Mouse (Mus musculus): Measurements from ENCODE around the gene Rrbp1. TPM values are rescaled to one million over a fixed set of nuclear protein-coding genes. Genes with fewer than 3 reads are reported as not detected.

Gene Rrbp1
- total and polyA plus RNA-seq, 2 experiments from 2014 or later, result 29.9 to 34.4 TPM

DNA sequence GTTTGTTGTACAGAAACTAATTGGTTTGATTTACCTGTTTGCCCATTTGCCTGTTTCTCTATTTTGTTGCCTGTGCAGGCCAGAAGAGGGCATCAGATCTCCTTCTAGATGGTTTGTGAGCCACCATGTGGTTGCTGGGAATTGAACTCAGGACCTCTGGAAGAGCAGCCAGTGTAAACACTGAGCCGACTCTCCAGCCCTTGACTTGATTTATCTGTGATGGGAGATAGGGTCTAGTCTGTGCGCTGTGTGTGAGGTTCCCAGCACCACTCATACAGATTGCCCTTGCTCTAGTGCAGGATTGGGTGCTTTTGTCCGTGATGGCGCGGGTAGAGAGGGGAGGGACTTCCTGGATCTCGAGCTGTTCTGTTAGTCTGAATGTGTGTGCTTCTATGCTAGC, 85.2 kb downstream of the Rrbp1 start:
- Histone ChIP-seq H3K27ac (no peak overlapping the region), H3K9me3 (ENCODE audit: low read length) (no peaks in the 10 kb centered on the region), H3K4me3 (ENCODE audit: low read length) (no peak overlapping the region), H3K36me3 (ENCODE audit: insufficient read depth, low read length) (no peaks in the 10 kb centered on the region), H3K9ac (replicated peaks; ENCODE audit: low read length) (no peak overlapping the region), H3K4me1 (ENCODE audit: insufficient read depth, low read length) (peaks cover 7% of the 10 kb centered on the region; the same call in 1 of the 2 replicates), H3K27me3 (ENCODE audit: insufficient read depth, low read length) (no peaks in the 10 kb centered on the region), H3K4me2 (ENCODE audit: low read depth, low read length) (no peak overlapping the region)
- ATAC-seq, result no peak
- TF ChIP-seq CTCF (IDR thresholded peaks at IDR 0.05; ENCODE audit: low read depth), result no peak
- no peak for DNase-seq (ENCODE audit: low spot score)
- WGBS, result 96% methylated on average over 6 of the region's 6 CpGs

- WGBS, result 60% methylated on average over 7 of the region's 7 CpGs
- Histone ChIP-seq H3K4me1 (ENCODE audit: insufficient read depth, low read length) (peaks cover 7% of the 10 kb centered on the region), H3K36me3 (ENCODE audit: insufficient read depth, low read length) (no peaks in the 10 kb centered on the region), H3K4me3 (ENCODE audit: low read length) (no peak overlapping the region), H3K27me3 (ENCODE audit: insufficient read depth, low read length) (no peaks in the 10 kb centered on the region), H3K4me2 (ENCODE audit: low read depth, low read length) (no peak overlapping the region), H3K27ac (no peak overlapping the region), H3K9ac (replicated peaks; ENCODE audit: low read length) (no peak overlapping the region), H3K9me3 (ENCODE audit: low read length) (no peaks in the 10 kb centered on the region)
- no peak for ATAC-seq
- TF ChIP-seq CTCF (IDR thresholded peaks at IDR 0.05; ENCODE audit: low read depth), result no peak
- DNase-seq (ENCODE audit: low spot score), result no peak
Measured at GRCm38 (mm10) chr2:143924085-143924484, 87.0 kb downstream of the Rrbp1 start.

DNA sequence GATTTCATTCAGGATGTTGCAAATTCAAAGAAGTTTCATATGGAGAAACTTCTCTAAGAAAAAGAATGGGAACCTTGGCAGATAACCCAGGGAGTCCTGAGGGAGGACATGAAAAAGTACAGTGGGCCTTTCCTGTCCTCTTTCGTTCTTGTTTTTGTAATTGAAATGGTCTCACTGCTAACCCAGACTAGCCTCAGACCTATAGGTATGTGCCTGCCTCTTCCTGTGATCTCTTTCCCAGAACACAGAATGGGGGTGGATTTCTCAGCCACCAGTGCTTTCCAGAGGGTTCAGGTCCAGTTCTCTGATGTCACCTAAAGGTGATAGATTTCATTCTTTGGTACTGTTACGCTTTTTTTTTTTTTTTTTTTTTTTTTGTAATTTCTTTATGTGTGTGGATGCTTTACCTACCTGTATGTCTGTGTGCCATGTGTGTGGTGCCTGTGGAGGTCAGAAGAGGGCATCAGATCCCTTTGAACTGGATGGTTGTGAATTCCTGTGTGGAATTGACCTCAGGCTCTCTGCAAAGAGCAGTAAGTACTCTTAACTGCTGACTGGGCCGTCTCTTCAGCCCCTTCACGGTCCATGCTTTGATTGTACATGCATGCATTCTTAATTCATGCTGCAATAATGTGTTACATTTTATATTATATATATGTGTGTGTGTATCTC, 92.1 kb downstream of the Rrbp1 start:
- no peaks in the 10 kb centered on the region for H3K27me3 ChIP-seq (ENCODE audit: insufficient read depth, low read length)
- H3K27ac ChIP-seq, result no peak overlapping the region
- no peak overlapping the region for H3K4me3 ChIP-seq (ENCODE audit: low read length)
- WGBS, result 62% methylated on average over 4 of the region's 4 CpGs
- no peaks in the 10 kb centered on the region for H3K36me3 ChIP-seq (ENCODE audit: insufficient read depth, low read length)
- no peak for TF ChIP-seq CTCF (IDR thresholded peaks at IDR 0.05; ENCODE audit: low read depth)
- no peak for ATAC-seq
- H3K4me2 ChIP-seq (ENCODE audit: low read depth, low read length), result no peak overlapping the region
- H3K9me3 ChIP-seq (ENCODE audit: low read length), result no peaks in the 10 kb centered on the region
- peaks cover 12% of the 10 kb centered on the region for H3K4me1 ChIP-seq (ENCODE audit: insufficient read depth, low read length)
- H3K9ac ChIP-seq (replicated peaks; ENCODE audit: low read length), result no peak overlapping the region
- DNase-seq (ENCODE audit: low spot score), result no peak

DNA sequence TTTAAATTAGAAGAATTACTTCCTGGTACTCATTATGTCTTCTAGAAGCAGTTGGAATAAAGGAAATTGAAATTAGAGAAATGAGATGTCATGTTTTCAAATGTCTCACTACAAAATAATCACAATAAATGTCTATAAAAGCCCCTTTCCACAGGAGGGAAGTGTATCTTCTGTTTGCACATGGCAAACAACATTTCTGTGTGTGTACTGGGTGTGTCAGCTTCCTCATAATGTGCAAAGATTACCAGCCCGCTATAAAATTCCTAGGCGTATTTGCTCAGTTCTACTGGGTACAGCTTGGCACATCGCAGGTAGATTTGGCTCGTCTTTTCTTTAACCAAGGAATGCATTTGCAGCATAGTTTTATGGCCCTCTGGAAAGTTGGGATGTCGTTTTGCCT, 93.4 kb downstream of the Rrbp1 start:
- ATAC-seq (no peak), DNase-seq (ENCODE audit: low spot score) (no peak)
- WGBS, result 72% methylated on average over 5 of the region's 5 CpGs

DNA sequence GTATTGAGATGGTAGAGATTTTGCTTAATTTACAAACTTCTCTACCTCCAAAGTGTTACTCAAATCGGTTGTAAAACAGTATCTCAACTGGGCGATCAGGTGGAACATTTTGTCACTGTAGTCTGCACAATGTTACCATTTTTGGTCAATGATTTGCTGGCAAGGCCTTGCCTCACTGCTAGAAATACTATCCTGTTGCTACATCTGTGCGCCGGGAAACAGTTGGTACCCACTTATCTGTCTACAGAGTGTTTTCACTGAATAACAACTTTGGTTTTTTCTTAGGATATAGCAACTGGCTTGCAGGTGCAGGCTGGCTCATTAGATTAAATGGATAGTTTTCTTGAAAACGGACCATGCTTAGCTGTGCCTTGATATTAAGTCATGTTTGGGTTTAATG, 94.8 kb downstream of the Rrbp1 start:
- TF ChIP-seq CTCF (IDR thresholded peaks at IDR 0.05; ENCODE audit: low read depth), result no peak
- Histone ChIP-seq H3K9me3 (ENCODE audit: low read length) (no peaks in the 10 kb centered on the region), H3K27ac (peak overlapping the region; percentile 97; the same call in 1 of the 2 replicates), H3K36me3 (ENCODE audit: insufficient read depth, low read length) (no peaks in the 10 kb centered on the region), H3K9ac (replicated peaks; ENCODE audit: low read length) (peak overlapping the region; percentile 92), H3K27me3 (ENCODE audit: insufficient read depth, low read length) (no peaks in the 10 kb centered on the region), H3K4me1 (ENCODE audit: insufficient read depth, low read length) (peaks cover 8% of the 10 kb centered on the region), H3K4me2 (ENCODE audit: low read depth, low read length) (peak overlapping the region; percentile 71), H3K4me3 (ENCODE audit: low read length) (peak overlapping the region; percentile 87)
- peak; percentile 18 for DNase-seq (ENCODE audit: low spot score)
- 6% methylated on average over 5 of the region's 5 CpGs for WGBS
- no peak for ATAC-seq

More for the DNA sequence above, 93.4 kb downstream of the Rrbp1 start:
- H3K27ac ChIP-seq, result no peak overlapping the region
- H3K9me3 ChIP-seq (ENCODE audit: low read length), result no peaks in the 10 kb centered on the region
- no peak for TF ChIP-seq CTCF (IDR thresholded peaks at IDR 0.05; ENCODE audit: low read depth)
- H3K4me2 ChIP-seq (ENCODE audit: low read depth, low read length), result peak overlapping the region; percentile 71
- H3K4me1 ChIP-seq (ENCODE audit: insufficient read depth, low read length), result peaks cover 8% of the 10 kb centered on the region
- no peak overlapping the region; the same call in 1 of the 2 replicates for H3K9ac ChIP-seq (replicated peaks; ENCODE audit: low read length)
- no peaks in the 10 kb centered on the region for H3K36me3 ChIP-seq (ENCODE audit: insufficient read depth, low read length)
- H3K4me3 ChIP-seq (ENCODE audit: low read length), result no peak overlapping the region
- no peaks in the 10 kb centered on the region for H3K27me3 ChIP-seq (ENCODE audit: insufficient read depth, low read length)

GRCm38 (mm10) chr2:143915600-143916135, 95.4 kb downstream of the Rrbp1 start:
- peak overlapping the region; percentile 92 for H3K9ac ChIP-seq (replicated peaks; ENCODE audit: low read length)
- ATAC-seq (peak; percentile 31; the same call in 1 of the 2 replicates), DNase-seq (ENCODE audit: low spot score) (peak; percentile 80)
- WGBS, result under 1% methylated on average over 32 of the region's 32 CpGs
- H3K4me2 ChIP-seq (ENCODE audit: low read depth, low read length), result peak overlapping the region; percentile 71
- peak overlapping the region; percentile 87 for H3K4me3 ChIP-seq (ENCODE audit: low read length)
- no peak; the same call in 1 of the 2 replicates for TF ChIP-seq CTCF (IDR thresholded peaks at IDR 0.05; ENCODE audit: low read depth)
- no peaks in the 10 kb centered on the region for H3K27me3 ChIP-seq (ENCODE audit: insufficient read depth, low read length)
- H3K36me3 ChIP-seq (ENCODE audit: insufficient read depth, low read length), result no peaks in the 10 kb centered on the region
- H3K27ac ChIP-seq, result peak overlapping the region; percentile 97
- H3K9me3 ChIP-seq (ENCODE audit: low read length), result no peaks in the 10 kb centered on the region
- peaks cover 8% of the 10 kb centered on the region for H3K4me1 ChIP-seq (ENCODE audit: insufficient read depth, low read length)
